Mouse (Mus musculus) heart, embryonic 16.5 days (tissue): ENCODE results near the gene Cryzl2. TPM values are rescaled to one million over a fixed set of nuclear protein-coding genes. Genes with fewer than 3 reads are reported as not detected.

Experiments used
- ATAC-seq: fragments of 200-750 bp; cut with Nextera tagmentation; replicated peaks from 2 replicates; pipeline ENCODE4 v1.8.0; 2017; ENCODE audit warnings: moderate number of reproducible peaks; ENCODE audit not compliant: insufficient read depth, low FRiP score; ENCODE audit errors: extremely low read depth
- H3K27ac ChIP-seq: fragments of 300-500 bp; sonication (generic); 2 replicates; pipeline ENCODE4 v1.5.1; 2014; ENCODE audit warnings: mild to moderate bottlenecking, low read length, control low read depth, moderate library complexity
- H3K27me3 ChIP-seq: fragments of 300-500 bp; sonication (generic); 2 replicates; pipeline ENCODE4 v1.6.1; 2014; ENCODE audit warnings: low read length, mixed read lengths; ENCODE audit not compliant: control insufficient read depth, insufficient read depth
- H3K36me3 ChIP-seq: fragments of 300-500 bp; sonication (generic); 2 replicates; pipeline ENCODE4 v1.6.1; 2014; ENCODE audit not compliant: control insufficient read depth, insufficient read depth
- H3K4me1 ChIP-seq: fragments of 300-500 bp; sonication (generic); 2 replicates; pipeline ENCODE4 v1.6.1; 2014; ENCODE audit warnings: low read length, mixed read lengths; ENCODE audit not compliant: control insufficient read depth, insufficient read depth
- H3K4me2 ChIP-seq: fragments of 300-500 bp; sonication (generic); 2 replicates; pipeline ENCODE4 v1.6.1; 2014; ENCODE audit warnings: low read depth, mild to moderate bottlenecking, control low read depth, low read length
- H3K4me3 ChIP-seq: fragments of 300-500 bp; sonication (generic); 2 replicates; pipeline ENCODE4 v1.5.1; 2014; ENCODE audit warnings: mild to moderate bottlenecking, control low read depth, low read length
- H3K9ac ChIP-seq: fragments of 300-500 bp; sonication (generic); 2 replicates; pipeline ENCODE4 v1.6.1; 2014; ENCODE audit warnings: low read length, control low read depth
- H3K9me3 ChIP-seq: fragments of 300-500 bp; sonication (generic); replicated peaks from 2 replicates; pipeline ENCODE4 v1.6.1; 2016; ENCODE audit warnings: low read length; ENCODE audit not compliant: control insufficient read depth
- WGBS: fragments of 180-500 bp; shearing (Covaris S2); extraction: QIAGEN DNeasy Blood & Tissue Kit; methylation state at CpG from one replicate; pipeline ENCODE4 v1.1.7; 2014; 5-methylcytosine and 5-hydroxymethylcytosine counted together
- polyA plus RNA-seq: library from polyadenylated mRNA; unstranded; fragments of >200 nt; fragmentation: Nextera tagmentation; extraction: Ambion mirVana; gene quantifications from 2 replicates; pipeline ENCODE4 v1.2.1, GENCODE M21; 2015

The Cryzl2 gene
- 30.2 and 33.0 TPM in 2 replicates for polyA plus RNA-seq

GRCm38 (mm10) chr1:157458421-157459208 is at the start of gene Cryzl2:
Cryzl2 (plus strand) TSS chr1:157458577.
- Histone ChIP-seq H3K9ac (peak within 1 kb of the TSS; percentile 81), H3K4me1 (peaks cover 5% of the 10 kb centered on the region; the same call in 1 of the 2 replicates), H3K4me2 (peak within 1 kb of the TSS; percentile 85), H3K4me3 (peak within 1 kb of the TSS; percentile 56), H3K27ac (peak within 1 kb of the TSS; percentile 3; the same call in 1 of the 2 replicates), H3K9me3 (no peaks in the 10 kb centered on the region), H3K36me3 (no peaks in the 10 kb centered on the region), H3K27me3 (no peaks in the 10 kb centered on the region)
- WGBS: 10% methylated on average over 27 of the region's 29 CpGs
- ATAC-seq: peak; percentile 95

- H3K9ac ChIP-seq: no peak overlapping the region
- H3K27me3 ChIP-seq: no peaks in the 10 kb centered on the region
- H3K4me3 ChIP-seq: no peak overlapping the region
- no peak overlapping the region for H3K27ac ChIP-seq
- H3K36me3 ChIP-seq: no peaks in the 10 kb centered on the region
- WGBS: 52% methylated on average over 2 of the region's 2 CpGs
- ATAC-seq: no peak
- H3K4me1 ChIP-seq: peaks cover 26% of the 10 kb centered on the region
- peak overlapping the region; percentile 23; the same call in 1 of the 2 replicates for H3K4me2 ChIP-seq
- H3K9me3 ChIP-seq: no peaks in the 10 kb centered on the region
Measured at GRCm38 (mm10) chr1:157409648-157410047, 48.7 kb upstream of the Cryzl2 start.

- Histone ChIP-seq H3K27me3 (no peaks in the 10 kb centered on the region), H3K36me3 (no peaks in the 10 kb centered on the region), H3K4me1 (peaks cover 28% of the 10 kb centered on the region), H3K9me3 (no peaks in the 10 kb centered on the region), H3K4me3 (peak overlapping the region; percentile 82), H3K9ac (peak overlapping the region; percentile 84), H3K27ac (peak overlapping the region; percentile 93), H3K4me2 (peak overlapping the region; percentile 80)
- ATAC-seq: no peak
- 7% methylated on average over 8 of the region's 8 CpGs for WGBS
Measured at GRCm38 (mm10) chr1:157410937-157411336, 47.4 kb upstream of the Cryzl2 start.

DNA sequence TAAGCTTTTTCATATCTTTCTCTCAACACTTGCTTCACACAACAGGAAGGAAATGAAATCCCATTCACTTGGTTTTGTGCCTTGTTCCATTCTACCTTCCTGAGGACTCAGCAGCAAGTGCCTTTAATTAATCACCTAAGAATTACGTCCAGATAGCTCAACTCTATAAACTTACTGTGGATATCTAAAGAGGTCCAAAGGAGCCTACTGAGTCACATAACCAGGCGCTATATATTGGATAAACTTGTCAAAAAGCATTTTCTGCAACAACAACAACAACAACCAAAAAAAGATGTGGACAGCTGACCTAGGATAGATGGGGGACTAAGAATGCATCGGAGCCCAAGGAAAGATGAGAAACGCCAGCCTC is 47.1 kb upstream of the Cryzl2 start:
- Histone ChIP-seq H3K9ac (peak overlapping the region; percentile 84), H3K4me2 (peak overlapping the region; percentile 80), H3K4me3 (peak overlapping the region; percentile 82), H3K36me3 (no peaks in the 10 kb centered on the region), H3K27me3 (no peaks in the 10 kb centered on the region), H3K27ac (peak overlapping the region; percentile 93), H3K4me1 (peaks cover 29% of the 10 kb centered on the region), H3K9me3 (no peaks in the 10 kb centered on the region)
- ATAC-seq: no peak
- under 1% methylated on average over 4 of the region's 4 CpGs for WGBS

DNA sequence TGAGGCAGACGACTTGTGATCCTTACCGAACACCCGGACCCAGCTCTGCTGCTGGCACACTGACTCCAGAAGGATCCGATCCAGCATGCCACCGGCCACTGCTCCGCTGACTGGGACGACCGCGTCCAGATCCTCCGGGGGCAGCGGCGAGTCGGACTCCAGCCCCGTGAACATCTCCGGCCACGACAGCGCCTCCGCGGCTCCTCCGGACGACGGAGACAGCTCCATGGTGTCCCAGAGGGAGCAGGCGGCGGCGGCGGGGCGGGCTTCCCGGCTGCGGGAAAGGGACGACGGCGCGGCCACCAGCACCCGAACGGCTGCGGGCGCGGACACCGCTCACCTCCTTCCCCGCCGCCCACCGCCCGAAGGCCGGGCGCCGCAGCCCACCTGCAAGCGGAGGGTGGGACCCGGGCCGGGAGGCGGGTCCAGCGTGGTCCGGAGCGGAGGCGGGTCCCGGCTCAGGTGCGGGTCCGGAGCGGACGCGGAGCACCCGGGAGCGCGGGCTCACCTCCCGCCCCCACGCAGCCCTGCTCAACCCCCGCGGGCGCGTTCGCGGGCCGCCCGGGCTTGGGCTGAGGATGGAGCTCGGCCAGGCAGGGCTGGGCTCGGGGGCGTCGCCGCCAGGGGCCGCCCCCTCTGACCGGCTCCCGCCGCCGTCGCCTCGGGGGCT is 46.5 kb upstream of the Cryzl2 start:
- peak; percentile 84 for ATAC-seq
- Histone ChIP-seq H3K9ac (peak overlapping the region; percentile 84), H3K4me2 (peak overlapping the region; percentile 80), H3K27ac (peak overlapping the region; percentile 93), H3K36me3 (no peaks in the 10 kb centered on the region), H3K4me1 (peaks cover 34% of the 10 kb centered on the region), H3K4me3 (peak overlapping the region; percentile 82), H3K27me3 (no peaks in the 10 kb centered on the region), H3K9me3 (no peaks in the 10 kb centered on the region)
- under 1% methylated on average over 65 of the region's 85 CpGs for WGBS

- ATAC-seq: peak; percentile 96
- WGBS: 2% methylated on average over 62 of the region's 62 CpGs
- H3K36me3 ChIP-seq: no peaks in the 10 kb centered on the region
- H3K9me3 ChIP-seq: no peaks in the 10 kb centered on the region
- H3K4me3 ChIP-seq: peak within 1 kb of the TSS; percentile 82
- H3K4me2 ChIP-seq: peak within 1 kb of the TSS; percentile 80
- peak within 1 kb of the TSS; percentile 93 for H3K27ac ChIP-seq
- H3K27me3 ChIP-seq: no peaks in the 10 kb centered on the region
- H3K9ac ChIP-seq: peak within 1 kb of the TSS; percentile 84
- peaks cover 34% of the 10 kb centered on the region for H3K4me1 ChIP-seq
Measured at GRCm38 (mm10) chr1:157412454-157413369, 45.7 kb upstream of the Cryzl2 start, which contains the start of gene Rasal2. Rasal2 (minus strand) TSS chr1:157412595.

GRCm38 (mm10) chr1:157415771-157416170 is 42.6 kb upstream of the Cryzl2 start:
- Histone ChIP-seq H3K4me3 (no peak overlapping the region), H3K27me3 (no peaks in the 10 kb centered on the region), H3K27ac (peak overlapping the region; percentile 59), H3K9me3 (no peaks in the 10 kb centered on the region), H3K9ac (no peak overlapping the region), H3K36me3 (peaks cover 3% of the 10 kb centered on the region; the same call in 1 of the 2 replicates), H3K4me2 (no peak overlapping the region), H3K4me1 (peaks cover 26% of the 10 kb centered on the region)
- ATAC-seq: no peak
- WGBS: 48% methylated on average over 3 of the region's 3 CpGs

- Histone ChIP-seq H3K4me1 (peaks cover 24% of the 10 kb centered on the region), H3K9me3 (no peaks in the 10 kb centered on the region), H3K27me3 (no peaks in the 10 kb centered on the region), H3K4me2 (no peak overlapping the region), H3K27ac (peak overlapping the region; percentile 66), H3K4me3 (no peak overlapping the region), H3K36me3 (peaks cover 3% of the 10 kb centered on the region; the same call in 1 of the 2 replicates), H3K9ac (no peak overlapping the region)
- ATAC-seq: no peak
- WGBS: 77% methylated on average over 2 of the region's 2 CpGs
Measured at GRCm38 (mm10) chr1:157416628-157417027, 41.7 kb upstream of the Cryzl2 start.
